Mouse (Mus musculus) limb, embryonic 14.5 days (tissue): ENCODE data around the gene Pced1b. TPM values are rescaled to one million over a fixed set of nuclear protein-coding genes. Genes with fewer than 3 reads are reported as not detected.
"Not testable (repeated sequence)": the region's sequence is repeated elsewhere in the genome, so short reads cannot be mapped to it uniquely, and the experiment has no call there.

Experiments used
- ATAC-seq: fragments of 200-750 bp; cut with Nextera tagmentation; 2 replicates; pipeline ENCODE4 v1.8.0; 2017; ENCODE audit warnings: low read depth, moderate number of reproducible peaks, moderate TSS enrichment; ENCODE audit not compliant: low FRiP score
- DNase-seq: peaks from one replicate; pipeline ENCODE4 v3.0.0-alpha.2; 2015; ENCODE audit warnings: low spot score
- H3K27ac ChIP-seq: fragments of 300-500 bp; sonication (generic); replicated peaks from 2 replicates; pipeline ENCODE4 v1.5.1; 2014; ENCODE audit warnings: low read depth, mild to moderate bottlenecking, low read length, moderate library complexity, mixed read lengths
- H3K27me3 ChIP-seq: fragments of 300-500 bp; sonication (generic); 2 replicates; pipeline ENCODE4 v1.6.1; 2014; ENCODE audit warnings: low read length, mixed read lengths; ENCODE audit not compliant: control insufficient read depth, insufficient read depth
- H3K36me3 ChIP-seq: fragments of 300-500 bp; sonication (generic); 2 replicates; pipeline ENCODE4 v1.6.1; 2014; ENCODE audit warnings: mild to moderate bottlenecking, low read length, moderate library complexity, mixed read lengths; ENCODE audit not compliant: control insufficient read depth, insufficient read depth
- H3K4me1 ChIP-seq: fragments of 300-500 bp; sonication (generic); 2 replicates; pipeline ENCODE4 v1.6.1; 2014; ENCODE audit warnings: antibody characterized with exemption, low read length, mixed read lengths; ENCODE audit not compliant: control insufficient read depth, insufficient read depth
- H3K4me2 ChIP-seq: fragments of 300-500 bp; sonication (generic); replicated peaks from 2 replicates; pipeline ENCODE4 v1.6.1; 2014; ENCODE audit warnings: low read depth, mild to moderate bottlenecking, low read length, moderate library complexity; ENCODE audit not compliant: severe bottlenecking
- H3K4me3 ChIP-seq: fragments of 300-500 bp; sonication (generic); replicated peaks from 2 replicates; pipeline ENCODE4 v1.5.1; 2014; ENCODE audit warnings: low read length
- H3K9ac ChIP-seq: fragments of 300-500 bp; sonication (generic); 2 replicates; pipeline ENCODE4 v1.6.1; 2014; ENCODE audit warnings: mild to moderate bottlenecking, low read depth, low read length, moderate library complexity; ENCODE audit not compliant: severe bottlenecking
- H3K9me3 ChIP-seq: fragments of 300-500 bp; sonication (generic); 2 replicates; pipeline ENCODE4 v1.6.1; 2016; ENCODE audit warnings: low read length; ENCODE audit not compliant: control insufficient read depth
- POLR2A ChIP-seq: fragments of 200-500 bp; IDR thresholded peaks from 2 replicates; pipeline ENCODE4 v1.8.0; 2012; ENCODE audit warnings: inconsistent platforms, mild to moderate bottlenecking, moderate library complexity, borderline replicate concordance; ENCODE audit not compliant: insufficient read depth, insufficient read length; ENCODE audit errors: extremely low read depth
- WGBS: fragments of 180-500 bp; shearing (Covaris S2); extraction: QIAGEN DNeasy Blood & Tissue Kit; methylation state at CpG from one replicate; pipeline ENCODE4 v1.1.7; 2014; 5-methylcytosine and 5-hydroxymethylcytosine counted together
- polyA plus RNA-seq, 2 experiments: library from polyadenylated mRNA; depleted of rRNA in 1 of 2; stranded (reverse) in 1 of 2; unstranded in 1 of 2; fragments of >200 nt; fragmentation: Nextera tagmentation in 1 of 2; extraction: Ambion mirVana in 1 of 2; gene quantifications; 2 replicates each; pipeline versions ENCODE4 v1.2.1 to v1.2.3; 2012 to 2014

The Pced1b gene
- polyA plus RNA-seq, 2 experiments: 3.8 to 7.9 TPM

DNA sequence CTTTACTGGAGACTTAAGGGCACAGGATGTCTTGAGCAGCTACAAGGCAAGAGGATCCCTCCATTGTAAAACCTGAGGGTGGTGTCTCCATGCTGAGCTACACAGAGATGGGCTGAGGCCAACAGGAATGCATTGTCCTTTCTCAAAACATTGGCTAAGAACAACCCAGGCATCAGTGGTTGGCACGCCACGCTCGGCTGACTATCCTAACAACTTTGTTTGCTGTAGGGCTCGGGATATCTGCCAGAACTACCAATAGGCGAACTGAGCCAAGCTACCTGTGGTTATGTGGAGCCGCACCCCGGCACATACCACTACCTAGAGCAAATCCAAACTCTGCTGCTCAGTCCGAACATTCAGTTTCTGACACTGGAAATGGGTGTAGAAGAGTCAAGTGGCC is 118.1 kb downstream of the Pced1b start:
- 97% methylated on average over 8 of the region's 8 CpGs for WGBS
- no peaks in the 10 kb centered on the region for H3K27me3 ChIP-seq
- no peaks in the 10 kb centered on the region for H3K4me1 ChIP-seq
- H3K9me3 ChIP-seq: no peaks in the 10 kb centered on the region
- H3K4me2 ChIP-seq: no peak overlapping the region
- no peaks in the 10 kb centered on the region for H3K36me3 ChIP-seq
- H3K4me3 ChIP-seq: no peak overlapping the region
- no peak overlapping the region for H3K9ac ChIP-seq
- TF ChIP-seq POLR2A: no peak
- no peak overlapping the region for H3K27ac ChIP-seq
- DNase-seq (no peak), ATAC-seq (no peak)

GRCm38 (mm10) chr15:97368035-97368608 is 121.2 kb downstream of the Pced1b start:
- 85% methylated on average over 9 of the region's 9 CpGs for WGBS
- H3K27me3 ChIP-seq: no peaks in the 10 kb centered on the region
- no peaks in the 10 kb centered on the region for H3K9me3 ChIP-seq
- no peak overlapping the region for H3K27ac ChIP-seq
- H3K9ac ChIP-seq: no peak overlapping the region
- no peak overlapping the region for H3K4me2 ChIP-seq
- no peaks in the 10 kb centered on the region for H3K4me1 ChIP-seq
- TF ChIP-seq POLR2A: no peak
- DNase-seq (no peak), ATAC-seq (no peak)
- no peaks in the 10 kb centered on the region for H3K36me3 ChIP-seq
- no peak overlapping the region for H3K4me3 ChIP-seq

GRCm38 (mm10) chr15:97368631-97369030 is 121.7 kb downstream of the Pced1b start:
- H3K9me3 ChIP-seq: no peaks in the 10 kb centered on the region
- H3K36me3 ChIP-seq: no peaks in the 10 kb centered on the region
- DNase-seq (no peak), ATAC-seq (no peak)
- 74% methylated on average over 7 of the region's 7 CpGs for WGBS
- H3K27me3 ChIP-seq: no peaks in the 10 kb centered on the region
- H3K4me2 ChIP-seq: no peak overlapping the region
- no peak overlapping the region for H3K9ac ChIP-seq
- no peak for TF ChIP-seq POLR2A
- H3K4me3 ChIP-seq: no peak overlapping the region
- no peak overlapping the region for H3K27ac ChIP-seq
- no peaks in the 10 kb centered on the region for H3K4me1 ChIP-seq

- DNase-seq (no peak), ATAC-seq (no peak)
- H3K36me3 ChIP-seq: no peaks in the 10 kb centered on the region
- no peak overlapping the region for H3K9ac ChIP-seq
- H3K4me3 ChIP-seq: no peak overlapping the region
- no peaks in the 10 kb centered on the region for H3K4me1 ChIP-seq
- H3K4me2 ChIP-seq: no peak overlapping the region
- no peaks in the 10 kb centered on the region for H3K9me3 ChIP-seq
- 88% methylated on average over 10 of the region's 10 CpGs for WGBS
- no peak for TF ChIP-seq POLR2A
- H3K27ac ChIP-seq: no peak overlapping the region
- no peaks in the 10 kb centered on the region for H3K27me3 ChIP-seq
Measured at GRCm38 (mm10) chr15:97369144-97369543, 122.2 kb downstream of the Pced1b start.

DNA sequence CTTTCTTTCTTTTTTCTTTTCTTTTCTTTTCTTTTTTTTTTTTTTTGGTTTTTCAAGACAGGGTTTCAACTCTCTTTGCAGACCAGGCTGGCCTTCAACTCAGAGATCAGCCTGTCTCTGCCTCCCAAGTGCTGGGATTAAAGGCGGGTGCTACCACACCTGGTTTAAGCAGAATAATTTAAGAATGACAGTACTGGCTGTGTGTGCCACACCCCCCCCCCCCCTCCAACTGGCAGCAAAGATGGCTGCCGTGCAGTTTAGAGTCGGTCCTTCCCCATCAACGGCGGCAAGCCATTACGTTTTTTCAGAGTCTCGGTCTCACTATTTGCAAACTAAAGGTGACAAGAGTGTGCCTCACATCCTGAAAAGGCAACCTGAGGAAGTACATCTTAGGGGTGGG is 124.0 kb downstream of the Pced1b start:
- no peak overlapping the region for H3K27ac ChIP-seq
- H3K27me3 ChIP-seq: no peaks in the 10 kb centered on the region
- no peaks in the 10 kb centered on the region for H3K9me3 ChIP-seq
- WGBS: 97% methylated on average over 7 of the region's 7 CpGs
- DNase-seq: no peak
- H3K36me3 ChIP-seq: no peaks in the 10 kb centered on the region
- no peak for ATAC-seq
- H3K4me2 ChIP-seq: no peak overlapping the region
- H3K4me1 ChIP-seq: no peaks in the 10 kb centered on the region
- H3K4me3 ChIP-seq: no peak overlapping the region
- no peak for TF ChIP-seq POLR2A
- H3K9ac ChIP-seq: no peak overlapping the region

- ATAC-seq, DNase-seq, H3K27me3 ChIP-seq, H3K9me3 ChIP-seq, H3K9ac ChIP-seq, H3K4me2 ChIP-seq, H3K4me3 ChIP-seq, H3K27ac ChIP-seq, H3K36me3 ChIP-seq, H3K4me1 ChIP-seq: not testable (repeated sequence)
- 66% methylated on average over 3 of the region's 3 CpGs for WGBS
Measured at GRCm38 (mm10) chr15:97372043-97372442, 125.1 kb downstream of the Pced1b start.
